Mouse (Mus musculus): ENCODE measurements at regions not wholly inside any gene's neighbourhood (a gene's known extent, or its start where the extent isn't known, plus 50 kb on each side); places are given as distances from the start of the nearest gene placed in this dataset.

DNA sequence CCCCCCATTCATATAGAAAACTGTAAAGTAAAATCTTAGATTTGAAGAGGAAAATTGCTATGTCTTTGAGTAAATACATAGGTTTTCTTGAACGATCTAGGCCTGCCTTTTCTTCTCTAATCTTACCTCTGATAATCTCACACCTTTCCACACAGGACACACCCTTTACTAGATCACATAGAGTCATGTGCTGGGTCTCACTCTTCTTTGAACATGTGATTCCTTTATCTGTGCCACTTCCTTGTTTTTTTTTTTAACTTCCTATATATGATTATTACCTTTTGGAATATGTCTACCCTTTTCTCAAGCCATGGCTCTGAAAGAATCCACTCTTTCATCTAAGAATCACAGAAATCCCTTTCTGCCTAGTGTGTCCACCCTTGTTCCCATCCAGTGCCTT lies 136.2 kb downstream of the Klf5 start:
- DNase-seq = no peak

DNA sequence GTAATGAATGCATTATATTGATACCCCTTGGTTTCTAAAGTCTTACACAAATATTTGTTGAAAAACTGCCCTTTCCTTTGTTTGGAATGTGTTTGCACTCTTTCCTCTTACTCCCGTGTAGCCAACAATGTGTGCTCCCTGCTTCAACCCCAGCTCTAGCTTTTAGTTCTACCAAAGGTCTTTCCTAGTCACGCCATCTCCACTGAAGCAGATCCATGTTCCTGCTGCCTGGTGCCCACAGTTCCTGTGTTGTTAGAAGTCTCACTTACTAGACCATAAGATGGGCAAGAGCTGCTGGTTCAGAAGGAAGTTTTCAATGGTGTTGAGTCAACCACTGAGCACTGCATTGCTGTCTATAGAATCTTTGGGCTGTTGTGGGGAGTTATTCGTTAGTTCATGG lies 137.0 kb downstream of the Klf5 start:
- no peak for DNase-seq

DNA sequence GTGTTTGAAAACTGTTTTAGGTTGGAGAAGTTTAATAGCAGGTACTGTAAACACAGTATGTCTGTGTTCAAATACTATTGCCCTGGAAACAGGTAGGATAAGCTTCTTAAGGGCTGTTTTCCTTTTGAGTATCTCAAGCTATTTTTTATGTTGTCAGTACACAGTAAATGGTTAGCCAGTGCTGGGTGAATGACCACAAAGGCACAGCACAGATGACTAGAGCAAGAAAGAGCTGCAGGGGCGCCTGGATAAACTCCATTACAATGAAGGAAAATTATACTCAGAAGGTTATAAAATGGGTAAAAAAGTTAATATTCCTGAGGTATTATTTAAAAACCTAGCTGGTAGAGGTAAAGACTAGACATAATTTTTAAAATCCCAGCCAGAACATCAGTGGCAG lies 137.6 kb downstream of the Klf5 start:
- no peak for DNase-seq

DNA sequence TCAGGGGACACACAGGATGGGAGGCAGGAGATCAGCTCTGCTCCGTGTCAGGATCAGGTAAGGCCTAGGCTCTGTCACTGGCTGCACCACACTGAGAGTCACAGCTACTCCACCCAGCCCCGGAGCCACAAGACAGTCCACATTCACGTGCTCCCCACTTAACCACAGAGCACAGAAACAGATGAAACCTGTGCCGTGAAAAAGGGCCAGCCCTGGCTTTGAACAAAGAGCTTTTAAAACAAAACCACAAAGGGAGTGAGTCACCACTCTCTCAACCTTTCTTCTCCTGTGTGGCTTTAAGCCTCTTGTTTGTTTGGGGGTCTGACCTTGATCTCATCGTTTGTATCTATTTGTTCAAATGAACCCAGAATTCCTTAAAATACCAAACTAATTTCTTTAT lies 150.6 kb downstream of the Klf5 start:
- peak in 1 of 2 experiments; percentile 9 for DNase-seq

DNA sequence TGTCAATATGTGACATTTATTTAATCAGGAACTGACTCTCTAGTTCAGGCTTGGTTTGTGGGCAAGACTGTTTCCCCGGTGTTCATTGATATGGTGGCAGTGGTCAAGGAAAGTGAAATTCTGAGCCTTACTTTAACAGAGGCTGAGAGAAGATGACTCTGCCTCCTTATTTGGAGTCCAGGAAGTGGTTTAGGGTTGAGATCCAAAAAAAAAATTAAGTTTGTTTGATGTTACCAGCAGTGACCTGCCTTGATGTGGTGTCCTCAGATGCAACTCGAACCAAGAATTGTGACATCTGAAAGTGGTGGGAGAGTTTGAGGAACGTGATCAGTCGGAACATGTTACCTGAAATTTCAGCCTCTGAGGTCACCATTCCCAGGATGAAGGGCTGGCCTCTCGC lies 151.4 kb downstream of the Klf5 start:
- no peak for DNase-seq

DNA sequence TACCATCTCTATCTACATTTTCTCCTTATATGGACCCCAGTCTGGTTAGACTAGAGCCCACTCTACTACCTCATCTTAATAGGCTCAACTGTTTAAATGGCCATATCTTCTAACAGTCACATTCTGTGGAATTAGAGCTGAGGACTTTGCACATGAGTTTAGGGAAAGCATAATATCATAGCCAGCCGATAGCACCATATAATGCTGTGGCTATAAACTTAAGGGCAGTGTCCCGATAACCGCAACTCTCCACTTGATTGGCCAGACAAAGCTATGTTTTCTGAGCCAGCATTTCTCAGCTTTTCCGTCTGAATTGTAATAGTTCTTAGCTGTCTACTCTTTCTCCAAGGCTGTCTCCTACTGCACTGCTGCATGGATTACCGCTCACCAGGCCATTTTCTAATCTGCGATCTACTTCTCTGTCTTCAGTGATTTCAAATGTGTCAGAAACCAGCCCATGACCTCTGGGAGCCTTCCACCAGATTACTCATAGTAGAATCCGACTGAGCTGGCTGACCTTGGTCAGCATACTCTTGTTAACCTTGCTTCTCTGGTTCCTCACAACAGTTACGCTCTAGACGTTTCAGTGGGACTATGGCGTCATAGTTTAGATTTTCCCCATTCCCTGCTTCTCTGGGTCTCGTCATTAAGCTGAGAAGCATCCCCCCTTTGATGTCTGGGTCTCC lies 152.8 kb downstream of the Klf5 start:
- DNase-seq = no peak

DNA sequence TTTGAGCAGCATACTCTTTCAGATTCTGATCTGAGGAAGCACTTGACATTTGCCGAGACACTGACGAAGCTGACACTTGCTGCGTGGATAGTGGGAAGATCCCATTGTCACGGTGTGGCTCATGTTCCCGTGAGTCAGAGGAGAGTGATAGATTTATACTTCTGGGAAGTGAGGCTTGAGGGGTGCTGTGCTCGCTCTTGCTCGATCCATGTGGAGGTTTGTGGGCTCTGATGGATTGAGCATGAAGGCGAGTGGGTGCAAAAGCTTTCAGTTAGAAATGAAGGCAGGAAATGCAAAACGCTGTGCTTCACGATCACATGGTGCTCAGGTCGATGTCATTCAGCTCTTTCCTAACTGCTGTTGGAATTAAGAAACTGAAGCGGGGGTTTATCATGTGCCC lies 155.4 kb downstream of the Klf5 start:
- no peak for DNase-seq

DNA sequence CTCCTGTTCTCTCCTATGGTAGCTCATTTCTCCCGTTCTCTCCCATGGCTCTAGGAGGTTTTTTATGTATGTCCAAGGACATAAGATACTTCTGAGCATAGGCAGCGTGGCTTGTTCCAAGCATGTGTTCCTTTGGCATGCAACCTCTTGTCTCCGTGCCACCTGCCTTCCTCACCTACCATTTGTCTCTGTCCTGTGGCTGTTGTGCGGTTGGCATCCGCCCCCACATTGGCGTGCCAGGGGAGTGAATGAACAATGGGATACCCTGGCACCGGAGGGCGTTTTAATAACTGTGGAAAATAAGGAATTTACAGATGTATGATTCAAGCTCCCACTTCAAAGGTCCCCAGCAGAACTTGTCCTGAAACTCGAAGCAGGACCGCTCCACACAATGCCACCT lies 158.1 kb downstream of the Klf5 start:
- DNase-seq = no peak

DNA sequence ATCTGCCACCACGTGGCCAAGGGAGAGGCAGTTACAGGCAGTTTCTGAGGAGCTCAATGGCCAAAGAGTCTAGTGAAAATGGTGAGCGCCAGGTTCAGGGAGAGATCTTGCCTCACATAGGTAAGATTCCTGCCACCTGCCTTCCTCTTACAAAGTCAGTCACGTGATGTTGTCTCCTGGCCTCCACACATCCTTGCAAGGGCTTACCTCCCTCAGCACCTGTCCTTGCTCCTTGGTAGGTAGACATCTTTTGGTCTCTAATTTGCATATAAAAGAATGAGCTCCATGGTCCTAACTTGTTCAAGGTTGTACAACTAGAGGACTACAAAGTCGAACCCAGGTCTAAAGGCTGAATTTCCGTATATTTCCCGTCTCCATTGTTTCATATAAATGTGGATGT lies 159.1 kb downstream of the Klf5 start:
- no peak for DNase-seq

DNA sequence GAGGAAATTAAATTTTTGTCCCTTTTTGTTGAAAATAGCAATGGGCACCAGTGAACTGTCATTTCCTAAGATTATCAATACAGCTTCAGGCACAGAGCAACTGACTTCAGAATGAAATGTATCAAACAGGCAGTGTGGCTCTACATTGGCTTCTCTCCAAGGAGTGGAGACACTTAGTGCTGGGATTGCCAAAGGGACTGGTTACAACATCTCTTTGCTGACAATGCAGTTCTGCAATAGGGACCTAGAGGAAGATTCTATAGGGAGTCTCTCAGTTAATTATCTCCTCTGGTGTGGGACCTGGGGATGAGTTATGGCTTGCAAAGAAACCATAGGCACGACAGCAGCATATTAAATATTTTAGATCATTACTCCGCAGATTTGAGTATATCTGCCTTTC lies 173.6 kb downstream of the Klf5 start:
- DNase-seq = no peak

DNA sequence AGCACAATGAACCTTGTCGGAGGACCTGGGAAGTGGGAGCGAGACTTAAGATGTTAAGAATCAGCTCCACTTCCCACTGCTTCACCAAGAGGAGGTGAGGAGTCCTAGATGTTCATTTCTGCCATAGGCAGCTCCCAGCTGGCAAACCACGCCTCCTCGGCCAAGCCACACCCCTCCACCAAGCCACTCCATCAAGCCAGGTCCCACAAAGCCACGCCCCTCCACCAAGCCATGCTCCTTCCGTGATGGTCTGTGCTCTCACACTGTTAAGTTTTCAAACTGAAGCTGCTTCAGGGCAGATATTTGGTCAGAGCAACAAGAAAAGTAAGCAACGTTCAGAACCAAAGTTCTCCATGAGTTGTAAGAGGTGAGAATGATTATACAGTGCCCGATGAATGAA lies 176.8 kb downstream of the Klf5 start:
- peak in 1 of 2 experiments; percentile 3 for DNase-seq

DNA sequence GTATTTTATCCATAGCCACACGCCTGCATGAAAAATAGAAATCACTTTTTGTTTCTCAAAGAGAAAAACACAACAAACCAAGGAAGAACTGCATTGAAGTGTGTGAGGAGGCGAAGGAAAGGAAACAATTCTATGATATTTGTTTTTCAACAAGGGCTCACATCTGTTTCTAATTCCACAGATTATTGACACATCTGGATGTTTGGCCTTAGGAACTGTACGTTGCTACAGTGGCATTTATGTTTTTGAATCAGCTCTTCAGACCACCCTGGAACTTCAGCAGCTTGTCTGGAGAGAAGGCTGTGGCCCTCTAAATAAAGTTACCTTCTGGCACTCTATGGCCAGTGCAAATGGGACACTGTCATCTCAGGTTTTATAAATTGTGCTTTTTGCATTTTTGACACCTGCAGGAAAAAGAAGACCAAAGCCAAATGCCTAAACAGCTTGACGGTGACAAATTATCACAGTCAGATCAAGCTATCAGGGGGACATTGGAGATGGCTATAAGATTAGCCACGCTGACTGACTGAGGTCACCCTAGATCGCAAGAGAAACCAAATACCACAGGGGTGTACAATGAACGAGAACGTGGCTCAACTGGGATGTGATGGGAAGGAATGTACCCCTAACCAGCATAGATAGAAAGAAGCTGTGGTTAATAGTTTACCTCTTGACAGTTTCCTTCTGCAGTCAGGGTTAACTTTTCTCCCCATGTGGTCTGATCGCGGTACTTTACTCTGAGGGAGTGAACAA lies 182.0 kb downstream of the Klf5 start:
- DNase-seq = no peak

DNA sequence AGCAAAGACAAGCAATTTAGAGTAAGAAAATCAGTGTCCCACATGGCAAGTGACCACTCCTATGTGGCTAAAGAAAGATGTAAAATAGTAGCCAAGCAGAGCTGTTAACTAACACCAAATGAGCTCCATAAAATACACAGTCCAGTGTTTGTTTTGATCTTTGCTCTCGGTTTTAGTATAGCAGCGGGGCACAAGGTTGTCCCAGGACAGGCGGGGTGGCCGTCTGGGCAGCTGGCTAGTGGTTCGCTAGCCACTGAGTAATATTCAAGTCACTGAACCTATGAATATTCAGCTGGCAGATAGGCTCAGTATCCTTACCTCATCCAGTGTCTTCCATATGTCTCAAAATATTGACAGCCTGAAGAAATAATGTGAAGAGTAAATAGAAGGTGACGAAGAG lies 189.5 kb downstream of the Klf5 start:
- DNase-seq = no peak

DNA sequence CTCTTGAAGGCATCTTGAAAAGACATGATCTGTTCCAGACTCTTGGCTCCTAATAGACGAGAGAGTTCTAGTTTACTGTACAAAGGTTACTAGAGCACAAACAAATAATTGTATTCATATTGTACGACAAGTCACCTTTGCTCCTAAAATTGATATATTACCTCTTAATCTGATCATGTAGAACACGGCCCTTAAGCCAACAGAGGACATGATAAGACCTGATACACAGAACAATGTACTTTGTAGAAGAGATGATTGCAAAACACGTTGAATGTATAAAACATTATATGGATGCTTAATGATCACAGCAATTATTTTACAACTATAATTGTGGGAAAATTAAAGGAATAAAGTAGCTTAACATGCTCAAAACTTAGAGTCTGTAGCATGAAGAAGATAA lies 194.7 kb downstream of the Klf5 start:
- no peak for DNase-seq

DNA sequence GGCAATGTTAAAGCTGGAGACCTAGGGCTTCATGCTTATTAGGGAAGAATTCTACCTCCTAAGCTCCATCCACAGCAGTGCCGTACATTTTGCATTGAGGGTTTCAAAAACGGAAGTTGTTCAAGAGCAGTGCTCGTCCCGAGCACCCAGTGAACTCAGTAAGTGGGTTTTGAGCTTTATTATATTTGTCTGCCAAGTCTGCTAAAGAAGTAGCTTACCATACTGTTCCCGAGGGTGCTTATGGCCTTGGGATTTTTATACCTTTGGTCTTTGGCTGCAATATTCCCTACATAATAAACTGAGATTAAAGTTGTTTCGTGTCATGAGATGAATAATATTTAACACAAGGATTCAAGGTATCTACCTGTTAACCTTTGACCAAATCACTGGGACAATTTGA lies 195.2 kb downstream of the Klf5 start:
- no peak for DNase-seq

DNA sequence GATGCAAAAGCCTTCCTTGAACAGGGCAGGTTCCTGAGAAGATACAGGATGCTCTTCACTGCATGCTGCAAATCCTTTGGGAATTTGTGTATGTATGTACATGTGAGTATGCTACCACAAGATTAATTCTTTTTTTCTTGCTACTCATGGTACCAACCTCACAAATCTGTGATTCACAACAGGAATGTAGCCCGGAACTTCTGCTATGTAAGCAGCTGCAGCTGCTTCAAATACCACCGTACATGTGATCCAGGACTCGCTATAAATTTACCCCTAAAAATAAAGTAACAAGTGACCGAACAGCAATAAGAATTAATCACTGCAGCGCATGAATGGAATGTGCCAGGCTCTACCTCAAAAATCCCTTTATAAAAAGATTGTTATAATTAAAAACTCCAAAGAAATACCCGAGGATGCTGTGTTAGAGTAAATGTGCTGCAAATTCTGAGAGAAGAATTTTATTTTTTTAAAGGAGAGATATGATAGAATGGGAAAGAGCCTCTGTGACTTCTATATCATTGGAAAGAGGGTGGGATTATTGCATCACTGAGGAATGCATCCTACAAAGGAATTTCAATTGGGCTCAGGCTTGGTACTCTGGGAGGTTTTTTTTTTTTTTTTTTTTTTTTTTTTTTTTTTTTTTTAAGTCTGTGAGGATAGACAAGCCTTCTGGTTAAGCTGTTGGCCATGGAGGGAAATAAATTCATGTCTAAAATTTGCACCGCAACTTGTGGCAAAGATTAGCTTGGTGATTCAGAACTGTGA lies 201.2 kb downstream of the Klf5 start:
- DNase-seq = no peak

DNA sequence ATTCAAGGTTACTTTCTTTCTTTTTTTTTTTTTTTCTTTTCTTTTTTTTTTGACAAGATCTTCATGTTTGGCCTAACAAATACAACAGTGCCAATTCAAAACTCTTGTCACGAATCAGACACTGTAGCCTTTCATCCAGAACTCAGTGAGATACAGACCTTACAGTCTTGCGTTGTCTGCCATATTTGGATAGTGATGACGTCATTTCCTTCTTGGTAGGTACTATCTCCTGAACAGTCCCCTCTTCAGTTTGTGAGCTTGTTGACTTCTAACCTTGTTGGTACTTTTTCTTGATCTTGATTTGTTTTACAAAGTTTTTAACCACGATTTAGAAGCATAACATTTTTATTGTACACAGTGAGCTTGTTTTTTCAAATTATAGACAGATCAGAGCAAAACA lies 206.4 kb downstream of the Klf5 start:
- DNase-seq = no peak

DNA sequence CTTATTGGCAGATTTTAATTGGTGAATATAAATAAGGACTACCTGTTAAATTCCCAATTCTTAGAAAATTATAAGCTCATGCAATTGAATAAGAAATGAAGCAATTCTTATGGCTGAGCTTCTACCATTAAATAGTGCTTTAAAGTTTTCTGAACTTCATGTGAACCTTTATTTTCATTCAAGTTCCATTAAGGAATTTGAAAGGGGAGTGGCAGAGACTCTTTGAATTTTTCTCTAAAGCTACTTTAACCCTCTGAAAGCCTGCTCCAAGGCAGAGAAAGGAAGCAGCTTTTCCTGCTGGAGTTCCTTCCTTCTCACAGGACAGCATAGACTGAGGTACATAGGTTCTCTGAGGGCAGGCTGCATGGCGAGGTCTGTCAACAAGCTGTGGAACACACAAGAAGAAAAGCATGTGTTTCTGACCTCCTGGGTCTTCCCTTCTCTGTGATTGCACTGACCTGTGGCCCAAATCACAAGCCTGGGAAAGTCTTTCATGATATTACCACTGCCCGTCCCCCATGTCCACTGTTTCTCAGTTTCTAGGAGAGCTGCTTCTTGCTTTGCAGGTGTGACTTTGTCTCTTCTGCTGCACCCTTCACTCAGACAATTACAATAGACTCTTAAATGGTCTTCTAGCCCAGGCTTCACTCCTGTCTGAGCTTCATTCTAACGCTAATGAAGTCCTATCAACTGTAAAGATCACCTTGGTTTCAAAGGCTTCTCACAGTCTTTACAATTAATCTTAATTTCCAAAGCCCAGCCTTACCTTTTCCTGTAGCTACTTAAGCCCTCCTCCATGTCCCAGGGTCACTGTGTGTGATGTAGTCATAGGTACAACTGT lies 211.4 kb downstream of the Klf5 start:
- DNase-seq = no peak

DNA sequence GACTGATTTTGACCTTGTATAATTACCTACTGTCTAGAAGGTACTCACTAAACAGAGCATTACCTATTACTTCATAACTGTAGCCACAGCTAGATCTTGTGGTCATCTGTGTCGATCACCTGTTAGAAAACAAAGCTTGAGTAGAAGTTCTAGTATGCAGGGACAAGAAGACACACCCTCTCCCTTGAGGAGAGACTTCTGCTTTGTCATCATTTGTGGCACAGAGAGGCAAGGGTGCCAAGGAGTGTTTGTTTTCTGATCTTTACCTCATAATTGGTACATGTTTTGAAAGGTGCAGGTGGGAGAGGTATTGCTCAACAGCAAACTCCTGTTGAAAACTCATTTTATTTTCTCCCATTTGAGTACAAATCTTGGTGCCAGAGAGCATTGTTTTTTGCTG lies 217.0 kb downstream of the Klf5 start:
- DNase-seq = no peak

DNA sequence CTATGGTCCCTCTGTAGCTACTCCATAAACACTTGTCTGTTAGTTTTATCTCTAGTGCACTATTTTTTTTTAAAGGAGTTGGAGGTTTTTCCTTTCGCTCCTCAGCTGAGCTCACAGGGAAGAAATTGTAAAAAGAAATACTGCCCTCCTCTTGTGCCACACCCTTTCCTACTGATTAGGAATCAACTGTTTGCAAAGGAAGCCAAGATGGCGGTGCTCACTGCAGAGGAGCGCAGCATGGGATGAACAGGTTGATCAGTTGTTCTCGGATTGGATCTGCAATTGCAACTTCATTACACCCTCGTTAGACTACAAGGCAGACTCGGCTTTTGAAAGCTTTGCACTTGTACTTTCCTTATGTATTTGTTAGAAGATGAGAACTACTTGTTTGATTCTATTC lies 218.2 kb downstream of the Klf5 start:
- DNase-seq = no peak

DNA sequence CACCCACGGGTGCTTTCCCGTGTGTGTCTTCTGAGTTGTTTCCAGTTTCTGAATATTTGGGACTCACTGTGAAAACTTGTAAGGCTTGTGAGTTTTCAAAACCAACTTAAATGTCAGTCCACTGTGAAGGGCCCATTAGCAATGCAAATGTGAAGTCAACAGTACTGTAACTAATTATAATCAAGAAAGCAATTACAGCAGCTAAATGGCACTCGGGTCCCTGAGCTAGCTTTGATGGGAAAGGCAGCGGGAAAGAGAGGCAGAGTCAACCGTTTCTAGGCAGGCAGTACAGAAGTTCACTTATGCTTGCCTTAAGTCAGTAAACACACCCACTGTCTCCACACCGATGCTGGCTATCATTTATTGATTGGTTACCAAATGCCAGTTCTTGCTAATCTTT lies 221.9 kb downstream of the Klf5 start:
- DNase-seq = no peak

DNA sequence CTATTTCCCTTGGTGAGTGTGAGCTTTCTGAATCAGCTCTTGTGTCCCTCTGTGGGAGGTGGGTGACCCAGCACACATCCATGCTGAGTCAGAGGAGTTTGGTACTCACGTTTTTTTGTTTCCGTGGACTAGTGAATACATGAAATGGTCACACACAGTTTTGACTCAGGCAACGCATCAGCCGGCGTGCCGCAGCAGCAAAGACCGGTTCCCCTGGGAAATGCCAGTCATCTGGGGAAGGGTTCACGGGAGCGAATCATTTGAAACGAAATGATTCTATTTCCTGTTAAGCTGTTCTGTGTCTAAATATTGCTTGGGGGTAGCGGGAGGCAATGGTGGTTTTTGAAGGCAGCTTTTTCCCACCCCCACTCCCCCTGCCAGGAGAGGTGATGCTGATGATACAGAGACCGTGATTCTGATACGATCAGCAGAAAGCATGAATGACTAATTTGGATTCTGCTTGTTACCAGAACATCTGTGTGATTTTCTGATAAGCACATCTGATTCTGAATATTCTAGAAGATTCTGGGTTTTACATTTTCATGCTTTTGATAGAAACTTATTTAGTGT lies 223.5 kb downstream of the Klf5 start:
- no peak for DNase-seq

DNA sequence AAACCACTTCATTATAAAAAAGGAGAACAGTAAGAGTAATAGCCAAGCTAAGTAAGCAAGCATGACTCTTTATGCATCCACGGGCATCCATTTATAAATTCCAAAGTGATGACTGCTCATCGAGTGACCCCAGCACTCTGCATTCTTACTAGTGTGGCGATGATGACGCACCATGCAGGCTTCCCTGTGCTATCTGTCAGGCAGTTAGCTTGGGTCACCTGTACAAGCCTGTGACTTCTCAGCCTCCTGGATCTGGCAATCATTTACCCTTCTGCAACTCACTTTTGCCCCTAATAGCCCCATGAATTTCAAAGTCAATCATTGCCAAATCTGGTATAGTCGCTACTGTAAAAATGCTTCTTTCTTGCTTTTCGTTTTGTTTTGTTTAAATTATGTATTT lies 237.3 kb downstream of the Klf5 start:
- DNase-seq = no peak
